ENCODE assay signal across 15 mouse cellular contexts in genomic region chr1:40254347-40255057, GRCm38 (mm10).
"Had no signal": no experiment of that assay in that cellular context is flagged by ENCODE, and none has a peak within 500 bp of the region (broad histone marks: within the 10 kb centered on the region; RNA-seq: fewer than 3 reads in every experiment).

No protein-coding gene starts in this region.

- H3K4me3 ChIP-seq: intestine, embryonic 15.5 days; limb, embryonic 15.5 days; midbrain, embryonic 10.5 days; neural tube, embryonic 13.5 days; stomach, embryonic 15.5 days had no signal

- H3K27ac ChIP-seq: intestine, embryonic 15.5 days; limb, embryonic 15.5 days; midbrain, embryonic 10.5 days; neural tube, embryonic 13.5 days; stomach, embryonic 15.5 days had no signal

- H3K36me3 ChIP-seq: intestine, embryonic 15.5 days; limb, embryonic 15.5 days; midbrain, embryonic 10.5 days; neural tube, embryonic 13.5 days; stomach, embryonic 15.5 days had no signal

- H3K9ac ChIP-seq: intestine, embryonic 15.5 days; limb, embryonic 15.5 days; lung, embryonic 14.5 days; neural tube, embryonic 13.5 days; stomach, embryonic 15.5 days had no signal

- H3K27me3 ChIP-seq: intestine, embryonic 15.5 days; limb, embryonic 15.5 days; neural tube, embryonic 13.5 days; stomach, embryonic 15.5 days had no signal

- H3K9me3 ChIP-seq: intestine, embryonic 15.5 days; limb, embryonic 15.5 days; midbrain, embryonic 10.5 days; neural tube, embryonic 13.5 days; stomach, embryonic 15.5 days had no signal

- H3K4me2 ChIP-seq: intestine, embryonic 15.5 days; limb, embryonic 15.5 days; lung, embryonic 14.5 days; neural tube, embryonic 13.5 days; stomach, embryonic 15.5 days had no signal

- DNase-seq: kidney, adult 2 months; kidney, postnatal 25 days; layer of hippocampus, postnatal 36 days; lung, embryonic 14.5 days; lung, postnatal 10 days; lung, postnatal 4 days; midbrain, embryonic 14.5 days; retina, postnatal 1 day; right cerebral cortex, postnatal 4 days; thymus, postnatal 14 days had no signal

- ATAC-seq: intestine, embryonic 15.5 days had no signal

- H3K4me1 ChIP-seq: intestine, embryonic 15.5 days; limb, embryonic 15.5 days; neural tube, embryonic 13.5 days; stomach, embryonic 15.5 days had no signal
